Mouse (Mus musculus) heart, postnatal 36 days (tissue): ENCODE results near the gene Sdk1. TPM values are rescaled to one million over a fixed set of nuclear protein-coding genes. Genes with fewer than 3 reads are reported as not detected.

ENCODE experiments used
- DNase-seq, 2 experiments: peaks; one replicate each; pipeline ENCODE4 v3.0.0; 2021 to 2022
- intact Hi-C: fragments of 180-260 bp; cut with DNase I; formaldehyde crosslinking; loops from one replicate; pipeline ENCODE4 v1.15.1; 2025
- total RNA-seq, 2 experiments: library from RNA; stranded (reverse); gene quantifications; 2 replicates each; pipeline ENCODE4 v1.2.3; 2021

Sdk1 gene
- total RNA-seq, 2 experiments from 2014 or later = 1.7 to 1.8 TPM

DNA sequence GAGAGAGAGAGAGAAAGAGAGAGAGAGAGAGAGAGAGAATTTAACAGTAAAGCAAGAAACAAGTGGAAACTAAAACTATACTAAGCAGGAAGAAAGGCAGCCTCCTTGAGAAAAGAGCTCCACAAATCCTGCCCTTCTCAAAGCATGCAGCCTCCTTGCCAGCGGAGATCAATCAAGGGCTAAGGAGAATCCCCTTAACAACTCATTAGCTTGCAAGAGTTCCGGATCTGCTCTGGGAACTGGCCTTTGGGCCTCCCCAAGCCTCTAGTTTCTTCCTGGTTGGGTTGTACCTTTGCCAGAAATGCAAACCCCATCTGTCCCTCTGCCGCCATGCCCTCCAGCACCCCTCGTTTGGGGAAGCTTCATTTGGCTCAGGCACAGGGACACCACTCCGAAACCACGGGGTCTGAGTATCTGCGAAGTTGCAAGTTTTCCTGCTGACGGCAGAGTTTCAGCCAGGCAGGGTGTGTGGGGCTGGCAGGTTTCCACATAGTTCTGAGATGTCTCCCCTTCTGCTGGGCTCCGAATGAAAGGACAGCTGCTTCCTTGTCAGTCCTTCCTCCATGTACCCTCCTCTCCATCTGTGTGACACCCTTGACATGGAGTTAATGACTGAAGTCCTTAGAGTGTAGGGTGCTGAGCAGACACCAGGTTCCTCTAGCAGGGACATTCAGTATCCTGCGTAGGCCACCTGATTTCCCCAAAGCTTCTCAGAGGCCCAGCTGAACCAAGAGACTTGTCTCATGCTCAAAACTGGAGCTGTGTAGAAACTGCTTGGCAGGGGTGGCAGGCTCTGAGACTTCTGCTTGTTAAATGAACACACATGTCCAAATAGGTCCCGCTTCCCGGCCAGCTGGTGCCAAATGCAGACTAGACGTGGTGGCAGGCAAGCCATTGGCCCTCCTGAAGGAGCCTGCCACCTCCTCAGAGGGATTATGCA lies 833.5 kb downstream of the Sdk1 start:
- peak; percentile 19 to 32 for DNase-seq
- intact Hi-C loops = no loop called here

GRCm38 (mm10) chr5:142080661-142081060 lies 839.4 kb downstream of the Sdk1 start:
- intact Hi-C loops = no loop called here

DNA sequence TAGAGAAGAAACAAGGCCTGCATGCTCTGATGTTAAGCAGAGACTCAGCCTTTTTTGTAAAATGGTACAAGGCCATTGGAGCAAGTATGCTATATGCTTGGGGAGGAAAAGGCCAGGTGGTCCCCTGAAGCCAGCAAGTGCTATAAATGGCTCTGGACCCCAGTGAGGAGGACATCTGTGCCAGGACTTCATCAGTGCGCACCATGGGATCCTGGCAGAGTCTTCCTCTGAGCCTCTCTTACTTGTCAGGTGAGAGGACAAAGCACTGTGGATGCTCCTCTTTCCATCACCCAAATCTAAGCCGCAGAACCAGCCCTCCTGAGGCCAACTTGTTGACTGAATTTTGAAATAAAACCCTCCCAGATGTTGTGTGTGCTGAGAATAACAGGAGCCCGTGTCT lies 839.8 kb downstream of the Sdk1 start:
- intact Hi-C loops = no loop called here
- DNase-seq = no peak

More at GRCm38 (mm10) chr5:142080661-142081060, 839.4 kb downstream of the Sdk1 start:
- DNase-seq = no peak

- intact Hi-C loops = no loop called here
- DNase-seq = no peak
Measured at GRCm38 (mm10) chr5:142096377-142096841, 855.1 kb downstream of the Sdk1 start.

DNA sequence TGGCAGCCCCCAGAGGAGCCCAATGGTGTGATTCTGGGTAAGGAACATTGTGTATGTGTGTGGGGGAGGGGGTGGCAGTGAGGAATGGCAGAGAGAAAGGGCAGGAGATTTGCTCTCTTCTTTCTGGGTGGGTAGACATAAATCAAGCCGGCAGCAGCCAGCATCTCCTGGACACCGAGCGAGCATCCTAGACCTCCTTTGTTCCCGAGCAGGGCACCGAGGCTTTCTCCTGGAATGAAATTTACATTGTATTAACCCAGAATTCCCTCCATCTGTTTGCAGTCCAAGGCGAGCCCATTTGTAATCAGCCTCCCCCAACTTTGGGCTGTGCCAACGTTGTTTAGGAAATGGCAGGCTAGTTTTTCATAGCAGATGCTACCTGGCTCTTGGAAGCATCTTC lies 858.9 kb downstream of the Sdk1 start:
- intact Hi-C loops = no loop called here
- no peak for DNase-seq

- DNase-seq = no peak
- intact Hi-C loops = no loop called here
Measured at GRCm38 (mm10) chr5:142107434-142107833, 866.1 kb downstream of the Sdk1 start.

DNA sequence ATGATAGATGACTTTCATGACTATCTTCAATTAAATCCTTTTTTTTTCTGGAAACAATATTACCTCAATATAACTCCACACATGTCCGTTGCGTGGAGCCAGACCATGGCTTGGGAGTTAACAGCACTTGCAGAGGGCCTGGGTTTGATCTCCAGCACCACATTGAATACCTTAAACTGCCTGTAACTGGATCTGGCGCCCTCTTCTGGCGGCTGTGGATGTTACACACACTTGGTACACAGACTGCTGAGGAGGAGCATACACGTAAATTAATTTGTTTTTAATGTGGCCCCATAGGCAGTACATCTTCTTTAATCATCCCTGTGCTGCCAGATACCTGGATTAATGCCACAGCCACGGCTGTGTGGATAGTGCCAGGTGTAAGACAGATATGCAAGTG lies 870.7 kb downstream of the Sdk1 start:
- no peak for DNase-seq
- intact Hi-C loops = no loop called here

GRCm38 (mm10) chr5:142113210-142114175 lies 872.2 kb downstream of the Sdk1 start:
- DNase-seq = no peak
- intact Hi-C loops = no loop called here

DNA sequence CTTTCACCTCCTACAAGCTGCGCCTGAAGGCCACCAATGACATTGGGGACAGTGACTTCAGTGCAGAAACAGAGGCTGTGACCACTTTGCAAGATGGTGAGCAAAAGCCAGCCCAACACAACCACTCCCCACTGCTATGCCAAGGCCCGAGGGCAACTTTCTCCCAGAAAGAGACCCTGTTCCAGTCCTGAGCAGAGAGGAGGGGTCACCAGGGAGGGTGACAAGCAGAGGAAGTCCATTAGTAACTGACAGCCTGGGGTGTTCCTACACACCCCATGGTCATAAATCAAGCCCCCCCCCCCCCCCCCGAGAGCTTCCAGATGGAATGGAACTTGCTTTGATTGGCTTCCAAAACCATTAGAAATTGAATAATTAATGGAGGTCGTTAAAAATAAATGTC lies 886.5 kb downstream of the Sdk1 start:
- no peak for DNase-seq
- intact Hi-C loops = no loop called here

DNA sequence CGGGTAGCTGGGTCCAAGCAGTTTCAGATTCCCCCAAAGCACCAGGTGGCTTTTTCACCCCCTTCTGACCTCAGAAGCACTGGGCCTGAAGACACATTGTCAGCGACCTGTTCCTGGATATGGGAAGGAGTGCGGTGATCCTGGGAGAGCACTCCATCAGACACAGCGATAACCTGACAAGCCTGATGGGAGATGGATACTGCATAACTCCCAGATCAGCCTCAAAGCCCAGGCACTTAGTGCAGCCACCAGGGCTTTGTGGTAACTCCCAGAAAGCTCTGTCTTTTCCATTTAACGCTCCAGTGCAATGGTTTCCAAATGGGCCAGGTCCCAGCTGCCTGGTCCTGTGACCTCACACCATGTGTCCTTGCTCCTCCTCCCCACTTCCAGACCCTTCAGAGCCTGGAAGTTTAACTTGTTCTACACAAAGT lies 886.9 kb downstream of the Sdk1 start:
- intact Hi-C loops = no loop called here
- DNase-seq = no peak

DNA sequence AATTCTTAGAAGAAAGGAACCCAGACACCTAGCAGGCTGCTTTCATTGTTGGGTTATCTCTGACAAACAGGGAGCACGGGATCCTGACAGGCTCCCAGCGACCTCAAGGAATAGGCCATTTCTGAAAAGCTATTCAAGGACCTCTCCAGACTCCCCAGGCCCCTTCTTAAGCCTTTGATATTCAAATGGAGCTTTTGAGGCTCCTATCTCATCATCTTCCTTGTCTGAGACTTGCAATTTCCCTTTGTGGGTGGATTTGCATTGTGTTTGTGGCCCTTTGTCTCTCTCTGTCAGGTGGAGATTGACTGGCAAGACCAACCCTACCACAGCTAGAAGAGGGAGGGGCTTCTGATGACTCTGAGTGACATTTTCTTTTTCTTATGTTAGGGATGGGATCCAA lies 888.7 kb downstream of the Sdk1 start:
- intact Hi-C loops = no loop called here
- no peak for DNase-seq

DNA sequence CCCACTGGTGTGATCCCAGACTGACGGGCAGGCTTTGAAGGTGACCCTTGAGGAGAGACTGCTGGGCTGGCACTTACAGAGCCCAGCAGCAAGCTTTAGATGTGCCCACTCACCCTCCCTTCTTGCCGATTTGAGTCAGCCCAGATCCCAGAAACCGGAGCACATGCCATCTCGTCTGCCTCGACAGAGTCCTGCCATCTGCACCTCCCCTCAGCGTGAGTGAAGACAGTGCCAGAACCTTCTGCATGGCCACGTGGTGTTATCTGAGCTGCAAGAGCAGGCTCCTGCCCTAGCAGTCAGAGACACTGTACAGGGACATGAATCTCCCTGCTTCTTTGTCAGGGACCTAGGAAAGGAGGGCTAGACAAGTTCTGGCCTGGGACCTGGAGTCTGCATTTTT lies 898.7 kb downstream of the Sdk1 start:
- no peak for DNase-seq

DNA sequence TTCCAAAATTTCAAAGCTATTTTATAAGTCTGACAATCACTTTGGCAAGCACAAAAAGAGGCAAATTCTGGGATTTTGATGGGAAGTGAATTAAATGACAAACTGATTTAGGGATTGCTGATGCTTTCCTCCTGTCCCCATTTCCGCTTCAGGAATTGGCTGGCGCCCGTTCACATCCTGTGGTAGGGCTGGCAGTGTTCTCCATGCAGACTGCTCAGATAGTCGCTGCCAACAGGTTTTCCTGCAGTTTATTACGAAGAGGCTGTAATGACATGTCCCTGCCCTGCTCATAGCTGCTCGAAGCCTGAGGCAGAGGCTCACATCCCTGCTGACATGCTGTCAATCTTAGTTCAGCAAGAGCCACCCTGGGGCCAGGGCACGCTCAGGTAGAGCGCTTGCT lies 908.3 kb downstream of the Sdk1 start:
- DNase-seq = no peak
- intact Hi-C loops = no loop called here

More for the DNA sequence above, 898.7 kb downstream of the Sdk1 start:
- intact Hi-C loops = no loop called here

DNA sequence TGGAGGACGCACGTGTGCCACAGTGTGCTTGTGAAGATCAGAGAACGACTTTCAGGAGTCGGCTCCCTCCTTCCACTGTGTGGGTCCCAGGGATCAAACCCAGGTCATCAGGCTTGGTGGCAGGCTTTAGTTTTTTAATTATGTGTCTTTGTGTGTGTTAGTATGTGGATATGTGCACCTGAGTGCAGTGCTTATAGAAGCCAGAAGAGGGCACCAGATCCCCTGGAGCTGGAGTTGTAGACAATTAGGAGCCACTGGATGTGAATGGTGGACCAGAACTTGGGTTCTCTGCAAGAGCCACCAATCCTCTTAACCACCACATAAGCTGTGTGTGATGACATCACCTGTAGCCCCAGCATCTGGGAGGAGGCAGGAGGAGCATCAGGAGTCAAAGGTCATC lies 909.5 kb downstream of the Sdk1 start:
- no peak for DNase-seq
- intact Hi-C loops = no loop called here

GRCm38 (mm10) chr5:142156868-142157852 lies 915.9 kb downstream of the Sdk1 start:
- intact Hi-C loops = no loop called here
- no peak for DNase-seq

DNA sequence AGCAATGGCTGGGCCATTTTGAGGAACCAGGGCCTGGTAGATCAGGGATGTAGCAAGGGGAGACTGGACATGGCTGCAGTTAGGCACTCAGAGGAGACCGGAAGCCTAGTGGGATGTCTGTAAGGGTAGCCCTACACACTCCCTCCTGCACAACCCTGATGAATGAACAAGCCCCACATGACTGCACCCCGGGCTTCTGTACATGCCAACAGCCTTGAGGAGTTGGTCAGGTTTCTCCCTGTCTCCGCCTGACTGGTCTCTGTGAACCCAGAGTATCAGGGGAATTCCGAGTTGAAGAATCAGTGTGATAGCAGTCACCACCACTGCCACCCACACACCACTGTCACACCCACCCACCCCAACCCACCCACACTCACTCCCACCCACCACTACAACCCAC lies 922.2 kb downstream of the Sdk1 start:
- intact Hi-C loops = no loop called here
- no peak for DNase-seq

- intact Hi-C loops = no loop called here
- no peak for DNase-seq
Measured at GRCm38 (mm10) chr5:142173636-142174035, 932.3 kb downstream of the Sdk1 start.

DNA sequence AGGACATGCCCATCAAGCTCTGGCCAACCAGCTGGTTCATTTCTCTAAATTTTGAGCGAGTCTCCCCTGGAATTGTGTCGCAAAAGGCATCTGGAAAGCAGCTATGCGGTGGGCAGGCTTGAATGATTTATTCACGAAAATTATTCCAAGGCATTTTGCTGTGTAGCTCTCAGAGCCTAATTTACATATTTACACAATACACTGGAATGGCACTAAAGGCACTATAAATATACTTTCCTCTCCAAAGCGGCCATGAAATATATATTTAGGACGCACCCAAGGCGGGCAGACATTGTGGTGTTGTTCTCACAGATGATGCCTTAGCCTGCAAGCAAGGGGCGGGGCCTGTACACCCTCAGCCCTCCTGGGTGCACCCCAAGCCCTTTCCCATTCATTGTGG lies 936.9 kb downstream of the Sdk1 start:
- no peak for DNase-seq
- intact Hi-C loops = no loop called here

DNA sequence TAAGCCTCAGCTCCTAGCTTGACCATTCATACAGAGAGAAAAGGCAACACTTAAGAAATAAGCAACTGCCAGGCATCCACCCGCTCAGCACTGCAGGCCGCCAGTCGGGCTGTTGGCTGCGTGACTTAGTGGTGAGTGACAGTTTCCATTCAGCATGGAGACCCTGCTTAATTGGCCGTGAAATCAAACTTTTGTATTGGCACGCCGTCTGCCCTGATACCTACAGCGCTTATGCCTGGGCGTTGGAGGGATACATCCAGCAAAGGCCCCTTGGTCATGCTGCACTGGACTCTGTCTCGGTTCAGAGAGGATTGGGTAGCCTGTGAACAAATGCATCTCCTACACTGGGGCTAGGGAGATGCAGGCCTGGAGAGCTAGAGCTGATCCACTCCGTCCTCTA lies 938.0 kb downstream of the Sdk1 start:
- intact Hi-C loops = no loop called here
- no peak for DNase-seq

DNA sequence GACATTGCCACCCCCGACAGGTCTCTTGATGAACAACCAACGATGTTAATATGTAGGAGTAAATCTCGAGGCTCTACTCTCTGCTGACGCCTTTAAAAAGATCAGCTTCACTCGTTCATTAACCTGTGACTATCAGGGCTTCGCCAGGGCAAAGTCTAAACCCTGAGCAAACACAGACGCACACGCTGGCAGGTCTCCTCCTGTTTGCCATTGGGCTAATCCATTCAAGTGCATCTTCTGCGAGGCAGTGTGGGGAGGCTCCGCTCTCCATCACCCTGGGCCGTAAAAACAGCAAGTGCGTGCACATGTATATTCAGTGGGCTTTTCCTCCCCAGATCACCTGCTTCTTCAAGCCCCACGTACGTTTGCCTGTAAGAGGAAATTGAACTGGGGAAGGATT lies 940.6 kb downstream of the Sdk1 start:
- no peak for DNase-seq
- intact Hi-C loops = no loop called here
